Mouse (Mus musculus) midbrain, embryonic 14.5 days (tissue): Measurements from ENCODE around the gene Htra3. TPM values are rescaled to one million over a fixed set of nuclear protein-coding genes. Genes with fewer than 3 reads are reported as not detected.

Experiments used
- ATAC-seq: fragments of 200-750 bp; cut with Nextera tagmentation; 2 replicates; pipeline ENCODE4 v1.8.0; 2017; ENCODE audit warnings: moderate number of reproducible peaks, moderate library complexity; ENCODE audit not compliant: low FRiP score, low TSS enrichment
- DNase-seq: peaks from one replicate; pipeline ENCODE4 v3.0.0-alpha.2; 2015
- H3K27ac ChIP-seq: fragments of 300-500 bp; sonication (generic); replicated peaks from 2 replicates; pipeline ENCODE4 v1.5.1; 2014; ENCODE audit warnings: mild to moderate bottlenecking, low read depth, low read length, moderate library complexity
- H3K27me3 ChIP-seq: fragments of 300-500 bp; sonication (generic); 2 replicates; pipeline ENCODE4 v1.6.1; 2014; ENCODE audit warnings: low read length, control low read depth, mixed read lengths; ENCODE audit not compliant: control insufficient read depth, insufficient read depth
- H3K36me3 ChIP-seq: fragments of 300-500 bp; sonication (generic); 2 replicates; pipeline ENCODE4 v1.6.1; 2014; ENCODE audit warnings: low read length, control low read depth; ENCODE audit not compliant: control insufficient read depth, insufficient read depth
- H3K4me1 ChIP-seq: fragments of 300-500 bp; sonication (generic); 2 replicates; pipeline ENCODE4 v1.6.1; 2014; ENCODE audit warnings: mild to moderate bottlenecking, antibody characterized with exemption, low read length, control low read depth; ENCODE audit not compliant: control insufficient read depth, insufficient read depth
- H3K4me2 ChIP-seq: fragments of 300-500 bp; sonication (generic); 2 replicates; pipeline ENCODE4 v1.6.1; 2014; ENCODE audit warnings: mild to moderate bottlenecking, low read length, moderate library complexity
- H3K4me3 ChIP-seq: fragments of 300-500 bp; sonication (generic); replicated peaks from 2 replicates; pipeline ENCODE4 v1.5.1; 2014; ENCODE audit warnings: low read depth, low read length
- H3K9ac ChIP-seq: fragments of 300-500 bp; sonication (generic); replicated peaks from 2 replicates; pipeline ENCODE4 v1.6.1; 2014; ENCODE audit warnings: mild to moderate bottlenecking, low read length, moderate library complexity
- H3K9me3 ChIP-seq: fragments of 300-500 bp; sonication (generic); 2 replicates; pipeline ENCODE4 v1.6.1; 2016; ENCODE audit warnings: low read length, control low read depth, mixed read lengths; ENCODE audit not compliant: control insufficient read depth
- WGBS: fragments of 180-500 bp; shearing (Covaris S2); extraction: QIAGEN DNeasy Blood & Tissue Kit; methylation state at CpG from one replicate; pipeline ENCODE4 v1.1.7; 2014; 5-methylcytosine and 5-hydroxymethylcytosine counted together
- polyA plus RNA-seq: library from polyadenylated mRNA; unstranded; fragments of >200 nt; fragmentation: Nextera tagmentation; extraction: Ambion mirVana; gene quantifications from 2 replicates; pipeline ENCODE4 v1.2.1, GENCODE M21; 2014

Gene Htra3
- polyA plus RNA-seq, 1 experiment from 2014 or later: 11.4 TPM

DNA sequence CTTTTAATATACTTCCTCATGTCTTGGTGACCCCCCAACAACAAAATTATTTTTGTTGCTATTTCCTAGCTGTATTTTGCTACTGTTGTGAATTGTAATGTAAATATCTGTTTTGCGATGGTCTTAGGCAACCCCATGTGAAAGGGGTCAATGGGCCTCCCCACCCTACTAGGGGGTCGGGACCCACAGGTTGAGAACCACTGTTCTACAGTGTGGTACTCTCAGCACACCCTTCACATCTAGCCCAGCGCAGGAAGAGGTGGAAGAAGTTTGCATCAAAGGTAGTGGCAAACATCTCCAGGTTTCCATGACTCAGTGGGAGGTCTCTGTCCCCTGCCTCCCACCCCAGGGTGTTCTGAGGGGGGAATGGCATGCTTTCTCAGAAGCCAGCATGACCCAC is 25.8 kb upstream of the Htra3 start:
- DNase-seq: no peak
- Histone ChIP-seq H3K9ac (no peak overlapping the region), H3K27ac (no peak overlapping the region), H3K4me1 (no peaks in the 10 kb centered on the region), H3K9me3 (no peaks in the 10 kb centered on the region), H3K4me3 (no peak overlapping the region), H3K4me2 (no peak overlapping the region), H3K36me3 (no peaks in the 10 kb centered on the region), H3K27me3 (no peaks in the 10 kb centered on the region)
- ATAC-seq: no peak
- WGBS: 88% methylated on average over 3 of the region's 3 CpGs

DNA sequence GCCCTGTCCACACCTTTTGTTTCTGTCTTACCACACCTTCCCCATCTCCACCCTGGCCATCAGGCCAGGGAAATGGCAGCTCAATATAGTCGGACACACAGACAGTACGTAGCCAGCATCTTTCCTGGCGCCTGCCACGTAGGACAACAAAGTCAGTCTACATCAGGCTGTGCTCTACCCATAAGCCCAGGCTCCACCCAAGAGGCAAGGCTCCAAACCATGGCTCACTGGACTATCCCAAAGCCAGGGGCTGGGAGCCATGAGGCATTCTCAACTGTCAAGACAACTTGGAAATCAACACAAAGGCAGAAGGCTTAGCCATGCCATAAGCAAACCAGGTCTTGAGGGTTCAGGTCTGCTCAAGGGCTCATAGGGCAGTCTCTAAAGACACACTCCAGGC is 24.2 kb upstream of the Htra3 start:
- Histone ChIP-seq H3K36me3 (no peaks in the 10 kb centered on the region), H3K9me3 (no peaks in the 10 kb centered on the region), H3K27me3 (no peaks in the 10 kb centered on the region), H3K4me3 (no peak overlapping the region), H3K4me1 (no peaks in the 10 kb centered on the region), H3K9ac (no peak overlapping the region), H3K4me2 (no peak overlapping the region), H3K27ac (no peak overlapping the region)
- ATAC-seq (no peak), DNase-seq (no peak)
- WGBS: 89% methylated on average over 4 of the region's 4 CpGs

DNA sequence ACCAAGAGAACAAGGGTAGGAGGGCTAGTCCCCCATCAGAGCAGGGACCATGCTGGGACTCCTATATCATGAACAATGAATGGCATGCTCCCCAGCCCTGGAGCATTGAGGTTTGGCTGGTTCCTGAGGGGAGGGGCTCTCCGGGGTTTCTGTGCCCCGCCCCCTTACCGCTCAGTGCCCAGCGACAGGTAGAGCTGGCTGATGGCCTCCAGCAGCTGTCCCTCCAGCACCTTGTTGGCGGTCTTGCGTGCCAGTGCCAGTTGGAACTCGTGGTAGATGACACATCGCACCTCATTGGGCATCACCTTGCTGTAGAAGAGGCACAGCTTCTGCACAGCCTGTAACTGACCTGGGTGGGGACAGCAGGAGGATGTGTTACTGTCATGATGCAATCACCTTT is 23.6 kb upstream of the Htra3 start:
- Histone ChIP-seq H3K4me1 (no peaks in the 10 kb centered on the region), H3K9ac (no peak overlapping the region), H3K4me2 (no peak overlapping the region), H3K4me3 (no peak overlapping the region), H3K27ac (no peak overlapping the region), H3K9me3 (no peaks in the 10 kb centered on the region), H3K36me3 (no peaks in the 10 kb centered on the region), H3K27me3 (no peaks in the 10 kb centered on the region)
- DNase-seq (no peak), ATAC-seq (no peak)
- 86% methylated on average over 8 of the region's 8 CpGs for WGBS

DNA sequence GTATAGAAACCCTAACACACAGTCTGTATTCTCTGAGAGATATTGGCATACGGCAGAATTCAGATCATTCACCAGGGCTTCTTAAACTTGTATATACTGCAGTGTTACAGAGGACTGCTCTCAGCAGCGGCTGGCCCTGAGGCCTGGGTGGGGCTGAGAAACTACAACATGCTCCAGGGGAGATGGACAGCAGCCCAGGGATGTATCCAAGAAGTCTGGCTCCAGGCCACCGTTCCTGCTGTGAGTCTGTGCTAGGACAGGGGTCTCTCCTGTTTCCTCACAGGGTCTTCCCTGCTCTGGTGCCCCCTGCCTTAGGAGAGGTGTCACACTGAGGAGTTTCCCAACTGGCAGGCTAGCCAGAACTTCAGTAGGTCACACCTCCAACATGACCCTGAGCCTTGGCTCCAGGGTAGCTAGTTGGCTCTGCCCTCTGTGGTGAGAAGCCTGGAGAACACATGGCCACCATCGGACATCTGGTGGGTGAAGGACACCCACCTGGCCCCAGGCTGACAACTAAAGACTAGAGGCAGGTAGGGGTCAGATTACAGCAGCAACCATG is 23.1 kb upstream of the Htra3 start:
- ATAC-seq (no peak), DNase-seq (no peak)
- no peak overlapping the region for H3K9ac ChIP-seq
- H3K36me3 ChIP-seq: no peaks in the 10 kb centered on the region
- WGBS: 86% methylated on average over 4 of the region's 4 CpGs
- no peak overlapping the region for H3K4me2 ChIP-seq
- H3K4me1 ChIP-seq: no peaks in the 10 kb centered on the region
- H3K4me3 ChIP-seq: no peak overlapping the region
- H3K27ac ChIP-seq: no peak overlapping the region
- no peaks in the 10 kb centered on the region for H3K9me3 ChIP-seq
- H3K27me3 ChIP-seq: no peaks in the 10 kb centered on the region

DNA sequence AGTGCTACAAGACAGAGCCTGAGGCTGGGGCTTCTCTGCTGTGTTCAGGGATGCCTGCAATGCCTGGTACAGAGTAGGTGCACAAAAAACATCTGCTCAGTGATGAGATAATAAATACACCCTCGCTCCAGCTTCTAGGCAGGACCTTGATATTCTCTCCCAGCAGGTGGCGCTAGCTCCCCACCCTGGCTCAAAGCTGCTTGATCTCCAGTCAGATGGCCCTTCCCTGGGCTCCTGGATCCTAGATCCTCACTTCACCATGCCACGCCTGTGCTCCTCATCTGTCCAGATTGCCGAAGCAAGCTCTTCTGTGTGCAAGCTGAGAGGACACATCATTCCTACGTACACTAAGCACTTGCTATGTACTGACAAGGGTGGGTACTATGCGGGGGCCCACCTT is 21.5 kb upstream of the Htra3 start:
- WGBS: 50% methylated on average over 6 of the region's 6 CpGs
- DNase-seq (peak; percentile 73), ATAC-seq (no peak)
- no peaks in the 10 kb centered on the region for H3K36me3 ChIP-seq
- no peaks in the 10 kb centered on the region for H3K27me3 ChIP-seq
- no peak overlapping the region for H3K4me3 ChIP-seq
- no peaks in the 10 kb centered on the region for H3K4me1 ChIP-seq
- no peak overlapping the region for H3K4me2 ChIP-seq
- no peaks in the 10 kb centered on the region for H3K9me3 ChIP-seq
- H3K9ac ChIP-seq: no peak overlapping the region
- no peak overlapping the region for H3K27ac ChIP-seq

DNA sequence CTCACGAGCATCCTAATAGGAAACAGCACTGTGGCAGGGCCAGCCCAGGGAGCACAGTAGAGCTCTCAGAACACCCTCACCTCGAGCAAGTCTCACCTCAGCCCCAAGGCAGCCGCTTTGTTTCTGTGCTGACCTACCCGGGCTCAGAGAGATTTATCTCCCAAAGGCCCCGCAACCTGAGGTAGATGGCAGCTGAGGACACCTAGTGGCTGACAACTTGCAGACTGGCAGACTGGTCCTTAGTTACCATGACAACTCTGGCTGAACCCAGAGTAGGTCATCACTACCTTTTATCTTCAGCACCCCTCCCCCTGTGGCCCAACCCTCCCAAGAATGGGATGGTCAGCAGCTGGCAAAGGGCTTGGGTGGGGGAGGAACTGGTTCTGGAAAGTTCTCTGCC is 16.2 kb upstream of the Htra3 start:
- 19% methylated on average over 5 of the region's 5 CpGs for WGBS
- no peaks in the 10 kb centered on the region for H3K9me3 ChIP-seq
- no peaks in the 10 kb centered on the region for H3K27me3 ChIP-seq
- ATAC-seq (no peak), DNase-seq (peak; percentile 61)
- no peak overlapping the region for H3K9ac ChIP-seq
- no peak overlapping the region for H3K4me2 ChIP-seq
- no peaks in the 10 kb centered on the region for H3K4me1 ChIP-seq
- H3K36me3 ChIP-seq: no peaks in the 10 kb centered on the region
- no peak overlapping the region for H3K27ac ChIP-seq
- no peak overlapping the region for H3K4me3 ChIP-seq

DNA sequence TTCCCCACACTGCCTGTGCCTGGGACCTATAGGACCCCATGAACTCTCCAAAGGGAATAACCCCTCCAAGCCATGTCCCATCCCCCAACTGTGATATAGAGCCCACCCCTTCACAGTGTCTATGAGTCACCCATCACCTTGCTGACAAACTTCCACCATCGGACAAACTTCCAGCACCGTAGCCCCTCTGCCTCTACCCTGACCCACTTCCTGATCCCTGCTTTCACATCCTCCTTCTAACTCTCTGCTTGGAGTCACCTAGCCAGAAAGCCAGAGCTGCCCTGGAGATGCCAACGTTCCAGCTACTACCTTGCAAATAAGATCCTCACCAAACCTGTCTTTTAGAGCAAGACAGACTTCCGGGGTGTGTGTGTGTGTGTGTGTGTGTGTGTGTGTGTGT is 14.1 kb upstream of the Htra3 start:
- no peak for ATAC-seq
- H3K9me3 ChIP-seq: no peaks in the 10 kb centered on the region
- 79% methylated on average over 4 of the region's 4 CpGs for WGBS

DNA sequence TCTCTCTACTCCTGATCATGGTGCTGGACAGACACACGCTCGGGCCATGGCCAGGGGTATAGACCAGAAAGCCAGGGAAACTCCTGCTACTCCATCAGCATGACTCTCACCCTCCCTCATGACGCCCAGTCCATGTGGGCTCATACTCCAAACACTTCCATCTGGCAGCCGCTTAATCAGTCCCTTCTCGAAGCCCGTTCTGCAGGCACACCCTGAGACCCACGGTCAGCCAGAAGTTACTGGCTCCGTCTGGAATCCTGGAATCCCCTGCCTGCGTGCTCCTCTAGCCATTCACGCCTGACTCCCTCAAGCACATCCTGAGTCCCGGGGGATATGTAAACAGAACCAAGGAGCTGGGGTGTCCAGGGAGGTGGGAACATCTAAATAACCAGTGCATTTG is 11.7 kb upstream of the Htra3 start:
- Histone ChIP-seq H3K27ac (no peak overlapping the region), H3K36me3 (no peaks in the 10 kb centered on the region), H3K27me3 (no peaks in the 10 kb centered on the region), H3K4me1 (no peaks in the 10 kb centered on the region), H3K4me3 (no peak overlapping the region), H3K4me2 (no peak overlapping the region), H3K9ac (no peak overlapping the region), H3K9me3 (no peaks in the 10 kb centered on the region)
- 71% methylated on average over 11 of the region's 11 CpGs for WGBS
- ATAC-seq: no peak
- no peak for DNase-seq

More for the DNA sequence above, 14.1 kb upstream of the Htra3 start:
- Histone ChIP-seq H3K4me3 (no peak overlapping the region), H3K4me2 (no peak overlapping the region), H3K27me3 (no peaks in the 10 kb centered on the region), H3K36me3 (no peaks in the 10 kb centered on the region), H3K4me1 (no peaks in the 10 kb centered on the region), H3K9ac (no peak overlapping the region), H3K27ac (no peak overlapping the region)
- DNase-seq: no peak

DNA sequence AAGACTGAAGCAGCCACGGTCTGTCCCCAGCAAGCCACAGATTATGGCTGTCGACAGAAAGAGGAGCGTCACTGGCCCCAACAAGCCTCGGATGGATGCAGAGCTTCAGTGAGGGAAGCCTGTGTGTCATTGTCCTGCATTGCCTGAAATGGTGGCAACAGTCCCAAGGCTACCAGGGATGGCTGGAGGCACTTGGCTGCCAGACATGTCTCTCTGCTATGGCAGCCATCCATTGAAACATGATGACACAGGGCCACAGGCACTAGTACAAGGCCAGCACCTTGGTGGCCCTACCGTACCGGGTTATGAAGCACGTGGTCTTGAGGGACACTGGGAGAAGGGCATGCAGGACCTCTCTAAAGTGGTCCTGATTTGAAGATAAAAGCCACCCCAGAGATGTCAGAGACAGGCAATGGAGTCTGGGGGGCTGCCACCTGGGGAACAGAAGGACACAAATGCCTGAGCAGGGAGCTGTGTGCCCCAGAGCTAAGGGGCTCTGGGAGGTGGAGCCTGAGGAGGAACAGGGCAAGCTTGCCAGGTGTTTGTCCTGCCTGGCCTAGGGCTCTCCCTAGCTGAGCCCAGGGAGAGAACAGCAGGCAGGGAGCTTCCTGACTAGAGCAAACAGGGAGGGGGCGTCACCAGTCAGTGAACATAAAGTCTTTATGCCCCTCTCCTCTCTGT is 11.0 kb upstream of the Htra3 start:
- WGBS: 75% methylated on average over 8 of the region's 8 CpGs
- H3K4me2 ChIP-seq: no peak overlapping the region
- H3K9me3 ChIP-seq: no peaks in the 10 kb centered on the region
- H3K4me1 ChIP-seq: no peaks in the 10 kb centered on the region
- no peak overlapping the region for H3K27ac ChIP-seq
- no peaks in the 10 kb centered on the region for H3K36me3 ChIP-seq
- no peak for ATAC-seq
- H3K4me3 ChIP-seq: no peak overlapping the region
- no peaks in the 10 kb centered on the region for H3K27me3 ChIP-seq
- no peak overlapping the region for H3K9ac ChIP-seq
- DNase-seq: no peak
